Mouse (Mus musculus): ENCODE data around the gene Ppp1r37.

- no peak for TF ChIP-seq CTCF (IDR thresholded peaks at IDR 0.05; ENCODE audit: control insufficient read depth, insufficient read depth, low read length)
- TF ChIP-seq POLR2A (IDR thresholded peaks at IDR 0.05; ENCODE audit: borderline replicate concordance, control insufficient read depth, low read depth, low read length) = no peak
These were observed 73.4 kb downstream of the Ppp1r37 start for GRCm38 (mm10) chr7:19489525-19489924.
